Mouse (Mus musculus): Measurements from ENCODE around the gene Scel. TPM values are rescaled to one million over a fixed set of nuclear protein-coding genes. Genes with fewer than 3 reads are reported as not detected.

Scel gene
- polyA plus RNA-seq, 1 experiment from 2014 or later = 0.34 TPM

DNA sequence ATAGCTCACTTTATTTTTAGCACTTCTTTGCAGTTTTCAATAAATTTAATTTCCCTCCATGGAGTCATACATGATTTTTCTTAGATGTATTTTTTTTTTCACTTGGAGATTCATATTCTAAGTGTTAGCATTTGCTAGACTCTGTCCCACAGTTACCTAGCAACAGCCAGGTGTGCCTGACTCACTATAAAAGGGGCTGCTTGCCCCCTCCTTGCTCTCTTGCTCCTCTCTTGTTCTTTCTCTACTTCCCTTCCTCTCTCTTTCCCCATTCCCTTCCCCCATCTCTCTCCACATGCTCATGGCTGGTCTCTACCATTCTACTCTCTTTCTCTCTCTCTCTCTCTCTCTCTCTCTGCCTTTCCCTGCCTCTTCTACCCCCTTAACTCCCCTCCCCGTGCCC, 14.1 kb upstream of the Scel start:
- Histone ChIP-seq H3K4me3 (ENCODE audit: low read depth, low read length) (no peak overlapping the region), H3K4me1 (replicated peaks; ENCODE audit: control insufficient read depth, insufficient read depth, low read length) (no peaks in the 10 kb centered on the region), H3K27me3 (replicated peaks; ENCODE audit: control insufficient read depth, insufficient read depth, low read length) (no peaks in the 10 kb centered on the region), H3K9me3 (ENCODE audit: control insufficient read depth, low read length) (no peaks in the 10 kb centered on the region), H3K9ac (ENCODE audit: low read depth, low read length) (no peak overlapping the region), H3K36me3 (ENCODE audit: control insufficient read depth, insufficient read depth, low read length) (no peaks in the 10 kb centered on the region), H3K27ac (ENCODE audit: low read depth, low read length) (no peak overlapping the region), H3K4me2 (no peak overlapping the region)
- ATAC-seq (replicated peaks; ENCODE audit: low FRiP score) (no peak), DNase-seq (ENCODE audit: low spot score) (no peak)
- WGBS = 50% methylated on average over 1 of the region's 1 CpGs

DNA sequence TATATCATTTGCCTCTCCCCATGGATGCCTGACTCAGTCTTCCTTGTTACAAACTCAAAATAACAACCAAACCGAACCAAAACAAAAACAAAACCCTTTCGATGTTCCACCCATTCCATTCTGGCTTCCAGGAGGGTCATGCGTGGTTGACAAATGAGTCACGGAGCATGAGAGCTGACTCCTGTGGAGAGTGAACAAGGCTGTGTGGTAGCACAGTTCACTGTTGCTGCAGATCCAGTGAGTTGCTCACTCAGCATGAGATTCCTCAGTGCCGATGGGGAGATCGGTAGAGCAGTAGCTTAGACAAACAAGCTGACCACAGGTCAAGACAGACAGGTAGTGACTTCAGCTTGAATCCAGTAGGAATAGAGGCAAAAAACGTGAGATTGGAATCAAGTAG, 12.8 kb upstream of the Scel start:
- Histone ChIP-seq H3K9ac (ENCODE audit: low read depth, low read length) (no peak overlapping the region), H3K4me2 (no peak overlapping the region), H3K27me3 (replicated peaks; ENCODE audit: control insufficient read depth, insufficient read depth, low read length) (no peaks in the 10 kb centered on the region), H3K27ac (ENCODE audit: low read depth, low read length) (no peak overlapping the region), H3K36me3 (ENCODE audit: control insufficient read depth, insufficient read depth, low read length) (no peaks in the 10 kb centered on the region), H3K4me1 (replicated peaks; ENCODE audit: control insufficient read depth, insufficient read depth, low read length) (no peaks in the 10 kb centered on the region), H3K4me3 (ENCODE audit: low read depth, low read length) (no peak overlapping the region), H3K9me3 (ENCODE audit: control insufficient read depth, low read length) (no peaks in the 10 kb centered on the region)
- no peak for DNase-seq (ENCODE audit: low spot score)
- ATAC-seq (replicated peaks; ENCODE audit: low FRiP score) = no peak
- 66% methylated on average over 7 of the region's 7 CpGs for WGBS

DNA sequence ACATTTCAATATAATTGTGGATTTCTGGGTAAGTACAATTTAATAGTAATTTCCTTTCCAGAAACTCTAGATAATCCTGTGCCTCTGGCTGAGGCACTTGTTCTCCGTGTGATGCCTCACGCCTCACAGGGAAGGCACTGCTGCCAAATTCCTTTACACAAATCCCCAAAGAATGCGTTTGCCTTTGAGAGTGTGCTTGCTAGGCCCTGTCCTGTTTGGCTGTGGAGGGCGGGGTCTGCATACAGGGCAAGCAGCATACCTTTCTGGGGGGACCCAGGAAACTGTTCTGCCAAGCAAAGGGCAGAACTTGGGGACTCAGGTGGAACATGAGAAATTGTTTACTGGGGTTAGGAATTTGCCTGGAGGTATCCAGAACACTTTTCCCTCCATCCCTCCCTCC, 12.2 kb upstream of the Scel start:
- DNase-seq (ENCODE audit: low spot score) (no peak), ATAC-seq (replicated peaks; ENCODE audit: low FRiP score) (no peak)
- 27% methylated on average over 4 of the region's 4 CpGs for WGBS
- H3K27ac ChIP-seq (ENCODE audit: low read depth, low read length) = no peak overlapping the region
- no peaks in the 10 kb centered on the region for H3K9me3 ChIP-seq (ENCODE audit: control insufficient read depth, low read length)
- no peaks in the 10 kb centered on the region for H3K4me1 ChIP-seq (replicated peaks; ENCODE audit: control insufficient read depth, insufficient read depth, low read length)
- H3K4me2 ChIP-seq = no peak overlapping the region
- H3K9ac ChIP-seq (ENCODE audit: low read depth, low read length) = no peak overlapping the region
- H3K27me3 ChIP-seq (replicated peaks; ENCODE audit: control insufficient read depth, insufficient read depth, low read length) = no peaks in the 10 kb centered on the region
- H3K4me3 ChIP-seq (ENCODE audit: low read depth, low read length) = no peak overlapping the region
- H3K36me3 ChIP-seq (ENCODE audit: control insufficient read depth, insufficient read depth, low read length) = no peaks in the 10 kb centered on the region

DNA sequence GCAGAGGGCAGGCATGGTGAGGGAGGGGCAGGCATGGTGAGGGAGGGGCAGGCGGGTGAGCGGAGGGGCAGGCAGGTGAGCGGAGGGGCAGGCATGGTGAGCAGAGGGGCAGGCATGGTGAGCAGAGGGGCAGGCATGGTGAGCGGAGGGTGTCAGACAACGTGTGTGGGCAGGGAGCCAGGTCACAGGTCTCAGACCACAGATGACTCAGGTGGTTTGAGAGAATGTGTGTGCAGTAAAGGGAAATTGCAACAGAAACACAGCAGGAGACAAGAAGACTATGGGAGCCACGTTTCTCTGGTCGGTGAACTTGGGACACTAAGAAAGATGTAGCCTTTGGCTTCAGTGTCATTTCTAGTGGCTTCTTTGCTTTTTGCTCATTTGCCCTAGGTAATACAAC, 8.6 kb upstream of the Scel start:
- Histone ChIP-seq H3K36me3 (ENCODE audit: control insufficient read depth, insufficient read depth, low read length) (no peaks in the 10 kb centered on the region), H3K27me3 (replicated peaks; ENCODE audit: control insufficient read depth, insufficient read depth, low read length) (no peaks in the 10 kb centered on the region), H3K27ac (ENCODE audit: low read depth, low read length) (no peak overlapping the region), H3K4me1 (replicated peaks; ENCODE audit: control insufficient read depth, insufficient read depth, low read length) (no peaks in the 10 kb centered on the region), H3K4me2 (no peak overlapping the region), H3K9ac (ENCODE audit: low read depth, low read length) (no peak overlapping the region), H3K4me3 (ENCODE audit: low read depth, low read length) (no peak overlapping the region), H3K9me3 (ENCODE audit: control insufficient read depth, low read length) (no peaks in the 10 kb centered on the region)
- DNase-seq (ENCODE audit: low spot score) = no peak
- WGBS = 65% methylated on average over 7 of the region's 7 CpGs
- no peak for ATAC-seq (replicated peaks; ENCODE audit: low FRiP score)

DNA sequence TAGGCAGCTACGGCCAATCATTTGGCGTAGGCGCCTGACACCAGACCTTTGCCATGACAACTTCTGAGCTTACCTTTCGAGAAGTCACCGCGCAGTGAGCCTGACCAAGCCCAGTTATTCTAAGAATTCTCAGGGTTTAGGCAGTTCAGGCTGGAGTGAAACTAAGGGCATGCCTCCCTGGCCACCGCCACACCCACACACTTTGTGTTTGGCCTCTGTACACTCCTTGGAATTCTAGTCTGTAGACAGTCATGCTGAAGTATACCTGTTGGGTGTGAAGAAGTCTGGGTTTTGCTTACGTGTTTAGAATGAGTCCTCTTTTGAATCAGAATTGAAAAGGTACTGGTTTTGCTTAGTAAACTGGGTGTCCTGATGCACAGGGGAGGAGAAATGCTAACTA, 3.6 kb upstream of the Scel start:
- no peak for ATAC-seq (replicated peaks; ENCODE audit: low FRiP score)
- WGBS = 90% methylated on average over 8 of the region's 8 CpGs

DNA sequence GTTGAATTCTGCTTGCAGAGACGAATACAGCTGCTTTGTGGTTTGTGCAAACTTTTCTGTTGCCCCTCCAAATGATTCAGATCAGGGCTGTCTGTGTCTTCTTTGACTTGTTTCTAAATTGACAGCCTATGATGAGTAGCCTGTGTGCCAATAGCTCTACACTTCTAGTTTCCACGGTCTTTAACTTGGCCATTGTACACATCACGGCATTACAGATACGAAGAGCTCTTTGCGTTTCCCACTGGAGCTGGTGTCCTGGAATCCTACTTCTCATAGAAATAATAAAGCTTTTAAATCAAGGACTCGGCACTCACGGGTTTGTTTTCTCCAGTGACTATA, 300 bp downstream of the Scel start:
- H3K9me3 ChIP-seq (ENCODE audit: control insufficient read depth, low read length) = no peaks in the 10 kb centered on the region
- DNase-seq (ENCODE audit: low spot score) (no peak), ATAC-seq (replicated peaks; ENCODE audit: low FRiP score) (no peak)
- no peaks in the 10 kb centered on the region for H3K27me3 ChIP-seq (replicated peaks; ENCODE audit: control insufficient read depth, insufficient read depth, low read length)
- no peaks in the 10 kb centered on the region for H3K36me3 ChIP-seq (ENCODE audit: control insufficient read depth, insufficient read depth, low read length)
- no peaks in the 10 kb centered on the region for H3K4me1 ChIP-seq (replicated peaks; ENCODE audit: control insufficient read depth, insufficient read depth, low read length)
- no peak overlapping the region for H3K4me3 ChIP-seq (ENCODE audit: low read depth, low read length)
- 71% methylated on average over 7 of the region's 7 CpGs for WGBS
- H3K9ac ChIP-seq (ENCODE audit: low read depth, low read length) = no peak overlapping the region
- H3K27ac ChIP-seq (ENCODE audit: low read depth, low read length) = no peak overlapping the region
- H3K4me2 ChIP-seq = no peak overlapping the region

More for the DNA sequence above, 3.6 kb upstream of the Scel start:
- no peak overlapping the region for H3K4me3 ChIP-seq (ENCODE audit: low read depth, low read length)
- no peak overlapping the region for H3K9ac ChIP-seq (ENCODE audit: low read depth, low read length)
- no peaks in the 10 kb centered on the region for H3K9me3 ChIP-seq (ENCODE audit: control insufficient read depth, low read length)
- no peaks in the 10 kb centered on the region for H3K4me1 ChIP-seq (replicated peaks; ENCODE audit: control insufficient read depth, insufficient read depth, low read length)
- no peak overlapping the region for H3K4me2 ChIP-seq
- no peaks in the 10 kb centered on the region for H3K27me3 ChIP-seq (replicated peaks; ENCODE audit: control insufficient read depth, insufficient read depth, low read length)
- no peaks in the 10 kb centered on the region for H3K36me3 ChIP-seq (ENCODE audit: control insufficient read depth, insufficient read depth, low read length)
- H3K27ac ChIP-seq (ENCODE audit: low read depth, low read length) = no peak overlapping the region
- DNase-seq (ENCODE audit: low spot score) = no peak

DNA sequence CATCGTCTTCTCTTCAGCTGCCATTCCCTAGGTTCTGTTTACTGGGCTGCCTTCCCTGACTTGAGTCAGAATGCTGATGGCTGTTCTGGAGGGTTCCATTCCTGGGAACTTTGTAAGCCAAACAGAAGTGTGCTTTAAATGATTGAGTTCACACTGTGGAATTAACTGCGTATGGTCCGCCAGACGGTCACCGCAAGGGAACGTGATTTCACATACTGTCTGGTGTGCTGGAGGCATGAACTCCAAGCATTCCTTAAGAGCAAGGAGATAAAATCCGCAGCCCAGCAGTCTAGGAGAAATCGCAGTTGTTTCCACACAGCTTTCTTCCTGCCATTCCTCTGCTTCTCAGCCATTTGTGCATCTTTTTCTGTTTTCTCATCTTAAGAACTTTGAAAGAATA, 2.3 kb downstream of the Scel start:
- Histone ChIP-seq H3K4me3 (ENCODE audit: low read depth, low read length) (no peak overlapping the region), H3K27ac (ENCODE audit: low read depth, low read length) (no peak overlapping the region), H3K9me3 (ENCODE audit: control insufficient read depth, low read length) (no peaks in the 10 kb centered on the region), H3K36me3 (ENCODE audit: control insufficient read depth, insufficient read depth, low read length) (no peaks in the 10 kb centered on the region), H3K4me1 (replicated peaks; ENCODE audit: control insufficient read depth, insufficient read depth, low read length) (no peaks in the 10 kb centered on the region), H3K4me2 (no peak overlapping the region), H3K9ac (ENCODE audit: low read depth, low read length) (no peak overlapping the region), H3K27me3 (replicated peaks; ENCODE audit: control insufficient read depth, insufficient read depth, low read length) (no peaks in the 10 kb centered on the region)
- 71% methylated on average over 8 of the region's 8 CpGs for WGBS
- no peak for DNase-seq (ENCODE audit: low spot score)
- ATAC-seq (replicated peaks; ENCODE audit: low FRiP score) = no peak

DNA sequence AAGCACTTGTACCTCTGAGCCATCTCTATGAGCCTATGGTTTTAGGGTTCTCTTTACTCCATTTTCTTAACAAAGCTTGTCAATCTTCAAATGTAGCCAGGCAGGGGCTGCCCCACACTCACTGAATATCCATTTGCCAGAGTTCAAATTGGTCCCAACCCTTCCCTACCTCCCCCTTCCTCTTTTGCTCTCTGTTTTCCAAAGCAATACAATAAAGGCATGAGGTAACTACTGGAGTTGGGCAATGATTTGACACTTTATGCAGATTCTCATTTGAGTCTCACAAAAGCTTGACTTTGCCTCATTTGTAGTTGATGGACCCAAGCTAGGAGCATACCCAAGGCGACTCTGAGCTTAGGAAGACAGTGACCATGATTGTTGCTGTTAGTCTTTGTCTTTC, 13.1 kb downstream of the Scel start:
- Histone ChIP-seq H3K27me3 (replicated peaks; ENCODE audit: control insufficient read depth, insufficient read depth, low read length) (no peaks in the 10 kb centered on the region), H3K9ac (ENCODE audit: low read depth, low read length) (no peak overlapping the region), H3K27ac (ENCODE audit: low read depth, low read length) (no peak overlapping the region), H3K9me3 (ENCODE audit: control insufficient read depth, low read length) (no peaks in the 10 kb centered on the region), H3K4me3 (ENCODE audit: low read depth, low read length) (no peak overlapping the region), H3K4me1 (replicated peaks; ENCODE audit: control insufficient read depth, insufficient read depth, low read length) (no peaks in the 10 kb centered on the region), H3K36me3 (ENCODE audit: control insufficient read depth, insufficient read depth, low read length) (no peaks in the 10 kb centered on the region), H3K4me2 (no peak overlapping the region)
- DNase-seq (ENCODE audit: low spot score) = no peak
- no peak for ATAC-seq (replicated peaks; ENCODE audit: low FRiP score)
- 83% methylated on average over 1 of the region's 1 CpGs for WGBS

DNA sequence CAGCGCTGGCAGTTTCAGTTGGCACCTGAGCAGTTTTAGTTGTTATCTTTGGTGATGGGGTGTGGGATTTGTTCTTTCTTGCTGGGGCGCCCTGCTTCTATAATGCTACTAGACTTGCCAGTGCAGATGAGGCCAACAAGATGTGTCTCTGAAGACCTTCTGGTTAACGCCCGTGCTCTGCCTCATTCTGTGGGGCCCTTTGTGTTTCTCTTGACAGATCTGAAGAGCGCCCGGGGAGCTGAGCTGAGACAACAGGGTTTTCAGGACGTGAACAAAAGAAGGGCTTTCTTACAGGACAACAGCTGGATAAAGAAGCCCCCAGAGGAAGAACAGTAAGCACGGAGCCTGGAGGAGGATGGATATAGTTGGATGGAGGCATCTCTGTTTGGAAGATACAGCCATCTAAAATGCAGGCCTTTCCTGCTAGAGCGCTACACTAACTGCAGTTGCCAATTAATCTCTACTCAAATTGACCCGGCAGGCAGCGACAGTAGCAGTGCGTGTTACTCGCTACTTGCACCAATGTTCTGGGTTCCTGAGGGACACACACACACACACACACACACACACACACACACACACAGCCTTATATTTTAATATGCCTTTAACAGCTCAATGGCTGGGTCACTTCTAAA, 16.7 kb downstream of the Scel start:
- ATAC-seq (replicated peaks; ENCODE audit: low FRiP score) (no peak), DNase-seq (ENCODE audit: low spot score) (no peak)
- 77% methylated on average over 13 of the region's 13 CpGs for WGBS
- no peak overlapping the region for H3K9ac ChIP-seq (ENCODE audit: low read depth, low read length)
- no peaks in the 10 kb centered on the region for H3K4me1 ChIP-seq (replicated peaks; ENCODE audit: control insufficient read depth, insufficient read depth, low read length)
- no peaks in the 10 kb centered on the region for H3K9me3 ChIP-seq (ENCODE audit: control insufficient read depth, low read length)
- no peaks in the 10 kb centered on the region for H3K36me3 ChIP-seq (ENCODE audit: control insufficient read depth, insufficient read depth, low read length)
- H3K27me3 ChIP-seq (replicated peaks; ENCODE audit: control insufficient read depth, insufficient read depth, low read length) = no peaks in the 10 kb centered on the region
- no peak overlapping the region for H3K4me2 ChIP-seq
- no peak overlapping the region for H3K4me3 ChIP-seq (ENCODE audit: low read depth, low read length)
- no peak overlapping the region for H3K27ac ChIP-seq (ENCODE audit: low read depth, low read length)

Data from liver, embryonic 11.5 days (tissue).